Comparison of ENCODE assay signal across 8 mouse cellular contexts in genomic region chr17:32321390-32321734, GRCm38 (mm10). TPM values are rescaled to one million over a fixed set of nuclear protein-coding genes. Genes with fewer than 3 reads are reported as not detected.
DNase-seq lines count a peak whose midpoint lies in the region; ATAC-seq and TF ChIP-seq lines count a peak whose summit lies in the region.

No protein-coding gene starts in this region.

- H3K4me2 ChIP-seq in embryonic facial prominence, embryonic 13.5 days: peak overlapping the region; percentile 89
- peak overlapping the region; percentile 81 for H3K4me2 ChIP-seq in limb, embryonic 11.5 days (ENCODE audit: low read depth, severe bottlenecking)

- no peak for TF ChIP-seq CTCF in lung, adult 2 months (IDR thresholded peaks at IDR 0.05; ENCODE audit: insufficient read depth, low read length)

- 2% methylated on average over 23 of the region's 23 CpGs for WGBS in lung, adult 2 months
- WGBS in embryonic facial prominence, embryonic 13.5 days: under 1% methylated on average over 23 of the region's 23 CpGs
- WGBS in limb, embryonic 11.5 days: 0% methylated on average over 21 of the region's 23 CpGs

- H3K4me3 ChIP-seq in lung, adult 2 months (replicated peaks; ENCODE audit: extremely low read depth, low read depth, low read length): peak overlapping the region; percentile 82
- peak overlapping the region; percentile 88 for H3K4me3 ChIP-seq in embryonic facial prominence, embryonic 13.5 days
- peak overlapping the region; percentile 72 for H3K4me3 ChIP-seq in limb, embryonic 11.5 days (ENCODE audit: low read depth, low read length)

- no peaks in the 10 kb centered on the region for H3K9me3 ChIP-seq in embryonic facial prominence, embryonic 13.5 days
- H3K9me3 ChIP-seq in limb, embryonic 11.5 days (ENCODE audit: control insufficient read depth, low read length): no peaks in the 10 kb centered on the region

- peak overlapping the region; percentile 86 for H3K9ac ChIP-seq in embryonic facial prominence, embryonic 13.5 days
- H3K9ac ChIP-seq in limb, embryonic 11.5 days (ENCODE audit: low read length): peak overlapping the region; percentile 89

- DNase-seq in lung, adult 2 months: no peak
- DNase-seq in lung, postnatal 25 days (ENCODE audit: low spot score): no peak
- DNase-seq in limb, embryonic 11.5 days (ENCODE audit: low spot score): no peak
- DNase-seq in adrenal gland, postnatal 10 days: no peak
- DNase-seq in cerebellum, adult 9-11 months: no peak
- no peak for DNase-seq in frontal cortex, postnatal 14 days (ENCODE audit: low spot score in 2 of 2)

- H3K4me1 ChIP-seq in lung, adult 2 months (ENCODE audit: control insufficient read depth, insufficient read depth, low read length): peaks cover 12% of the 10 kb centered on the region
- H3K4me1 ChIP-seq in embryonic facial prominence, embryonic 13.5 days: peaks cover 16% of the 10 kb centered on the region
- peaks cover 9% of the 10 kb centered on the region for H3K4me1 ChIP-seq in limb, embryonic 11.5 days (ENCODE audit: control insufficient read depth, insufficient read depth, low read length)

- H3K27ac ChIP-seq in embryonic facial prominence, embryonic 13.5 days: peak overlapping the region; percentile 89
- peak overlapping the region; percentile 78 for H3K27ac ChIP-seq in limb, embryonic 11.5 days (replicated peaks; ENCODE audit: low read depth, low read length)

- peak; percentile 78 for ATAC-seq in embryonic facial prominence, embryonic 13.5 days (ENCODE audit: insufficient number of reproducible peaks, insufficient read depth, low FRiP score, low TSS enrichment, low read depth)
- ATAC-seq in limb, embryonic 11.5 days (ENCODE audit: insufficient number of reproducible peaks, low FRiP score, low TSS enrichment, low read depth): peak; percentile 71
- ATAC-seq in neutrophil, adult 5-6 weeks (ENCODE audit: extremely low read depth, insufficient number of reproducible peaks, low FRiP score, poor library complexity, severe bottlenecking): peak; percentile 28; the same call in 1 of the 2 replicates

- peak; percentile 30; the same call in 1 of the 2 replicates for TF ChIP-seq POLR2A in lung, adult 2 months (IDR thresholded peaks at IDR 0.05; ENCODE audit: borderline replicate concordance, extremely low read depth, low read depth, low read length)

- no peaks in the 10 kb centered on the region for H3K27me3 ChIP-seq in embryonic facial prominence, embryonic 13.5 days
- H3K27me3 ChIP-seq in limb, embryonic 11.5 days (ENCODE audit: control insufficient read depth, insufficient read depth, low read length): no peaks in the 10 kb centered on the region

- H3K36me3 ChIP-seq in embryonic facial prominence, embryonic 13.5 days: peaks cover 40% of the 10 kb centered on the region
- peaks cover 15% of the 10 kb centered on the region for H3K36me3 ChIP-seq in limb, embryonic 11.5 days (ENCODE audit: control insufficient read depth, insufficient read depth, low read length)

RNA-seq across cellular contexts. Expression of gene Akap8, which starts 0.3 kb away (rescaled TPM):
- 63.3 and 77.5 TPM in 2 replicates for polyA plus RNA-seq in lung, adult 2 months (2012; rRNA removed)
- polyA plus RNA-seq in embryonic facial prominence, embryonic 13.5 days (2015; fragmentation: Nextera tagmentation; extraction: Ambion mirVana): 120 and 123 TPM in 2 replicates
- 62.7 and 66.2 TPM in 2 replicates for polyA plus RNA-seq in limb, embryonic 11.5 days (2014; fragmentation: Nextera tagmentation; extraction: Ambion mirVana)
- 227 and 237 TPM in 2 replicates for total RNA-seq in neutrophil, adult 5-6 weeks (2017)
- 10 to 100 TPM; 70.8 to 94.5 TPM for total RNA-seq in adrenal gland, postnatal 10 days (2021)

RNA-seq across cellular contexts. Expression of gene Akap8l, which starts 29.0 kb away (rescaled TPM):
- 137 and 149 TPM in 2 replicates for polyA plus RNA-seq in lung, adult 2 months (2012; rRNA removed)
- 110 and 113 TPM in 2 replicates for polyA plus RNA-seq in embryonic facial prominence, embryonic 13.5 days (2015; fragmentation: Nextera tagmentation; extraction: Ambion mirVana)
- 73.5 and 79.2 TPM in 2 replicates for polyA plus RNA-seq in limb, embryonic 11.5 days (2014; fragmentation: Nextera tagmentation; extraction: Ambion mirVana)
- 275 and 277 TPM in 2 replicates for total RNA-seq in neutrophil, adult 5-6 weeks (2017)
- total RNA-seq in adrenal gland, postnatal 10 days (2021): 100 to 1,000 TPM in 1 of 2 experiments, 10 to 100 TPM in 1; 61.0 to 112 TPM

RNA-seq across cellular contexts. Expression of gene Brd4, which starts 36.8 kb away (rescaled TPM):
- polyA plus RNA-seq in lung, adult 2 months (2012; rRNA removed): 32.8 and 35.2 TPM in 2 replicates
- polyA plus RNA-seq in embryonic facial prominence, embryonic 13.5 days (2015; fragmentation: Nextera tagmentation; extraction: Ambion mirVana): 106 and 117 TPM in 2 replicates
- 124 and 140 TPM in 2 replicates for polyA plus RNA-seq in limb, embryonic 11.5 days (2014; fragmentation: Nextera tagmentation; extraction: Ambion mirVana)
- 70.2 and 73.6 TPM in 2 replicates for total RNA-seq in neutrophil, adult 5-6 weeks (2017)
- 10 to 100 TPM; 80.6 to 98.0 TPM for total RNA-seq in adrenal gland, postnatal 10 days (2021)

Comparison
In these comparisons a context has a peak if more than half of its experiments do, and no peak if none do; other contexts are left out.
1. ATAC-seq: peak in every context shown above with its lines; median percentile 78 in embryonic facial prominence, embryonic 13.5 days; 71 in limb, embryonic 11.5 days; 28 in neutrophil, adult 5-6 weeks.